Mouse (Mus musculus) hindbrain, embryonic 16.5 days (tissue): ENCODE measurements around the gene Camta1. TPM values are rescaled to one million over a fixed set of nuclear protein-coding genes. Genes with fewer than 3 reads are reported as not detected.
A peak's percentile ranks its signal among the peaks of the same experiment; 100 is the strongest.

Experiments used
- ATAC-seq: fragments of 200-750 bp; cut with Nextera tagmentation; 2 replicates; pipeline ENCODE4 v1.8.0; 2017; ENCODE audit warnings: moderate TSS enrichment, moderate library complexity
- H3K27ac ChIP-seq: fragments of 300-500 bp; sonication (generic); 2 replicates; pipeline ENCODE4 v1.5.1; 2014; ENCODE audit warnings: low read depth, mild to moderate bottlenecking, control low read depth, low read length, moderate library complexity
- H3K27me3 ChIP-seq: fragments of 300-500 bp; sonication (generic); replicated peaks from 2 replicates; pipeline ENCODE4 v1.6.1; 2014; ENCODE audit warnings: low read length; ENCODE audit not compliant: control insufficient read depth, insufficient read depth
- H3K36me3 ChIP-seq: fragments of 300-500 bp; sonication (generic); 2 replicates; pipeline ENCODE4 v1.6.1; 2014; ENCODE audit warnings: mild to moderate bottlenecking, low read length, moderate library complexity, mixed read lengths; ENCODE audit not compliant: control insufficient read depth, insufficient read depth
- H3K4me1 ChIP-seq: fragments of 300-500 bp; sonication (generic); 2 replicates; pipeline ENCODE4 v1.6.1; 2014; ENCODE audit warnings: low read depth, low read length; ENCODE audit not compliant: control insufficient read depth, insufficient read depth
- H3K4me2 ChIP-seq: fragments of 300-500 bp; sonication (generic); 2 replicates; pipeline ENCODE4 v1.6.1; 2014; ENCODE audit warnings: mild to moderate bottlenecking, low read length, control low read depth, moderate library complexity
- H3K4me3 ChIP-seq: fragments of 300-500 bp; sonication (generic); 2 replicates; pipeline ENCODE4 v1.5.1; 2014; ENCODE audit warnings: mild to moderate bottlenecking, low read length, control low read depth, moderate library complexity
- H3K9ac ChIP-seq: fragments of 300-500 bp; sonication (generic); 2 replicates; pipeline ENCODE4 v1.6.1; 2014; ENCODE audit warnings: low read depth, mild to moderate bottlenecking, control low read depth, low read length, moderate library complexity
- H3K9me3 ChIP-seq: fragments of 300-500 bp; sonication (generic); 2 replicates; pipeline ENCODE4 v1.6.1; 2014; ENCODE audit warnings: mild to moderate bottlenecking, low read length, moderate library complexity; ENCODE audit not compliant: control insufficient read depth
- WGBS: fragments of 180-500 bp; shearing (Covaris S2); extraction: QIAGEN DNeasy Blood & Tissue Kit; methylation state at CpG from one replicate; pipeline ENCODE4 v1.1.7; 2014; 5-methylcytosine and 5-hydroxymethylcytosine counted together
- polyA plus RNA-seq: library from polyadenylated mRNA; unstranded; fragments of >200 nt; fragmentation: Nextera tagmentation; extraction: Ambion mirVana; gene quantifications from 2 replicates; pipeline ENCODE4 v1.2.1, GENCODE M21; 2015

Gene Camta1
- polyA plus RNA-seq, 1 experiment from 2014 or later, result 153 TPM

GRCm38 (mm10) chr4:151661486-151661885 lies 200.2 kb downstream of the Camta1 start:
- Histone ChIP-seq H3K4me1 (peaks cover 4% of the 10 kb centered on the region; the same call in 1 of the 2 replicates), H3K27ac (no peak overlapping the region), H3K9me3 (no peaks in the 10 kb centered on the region), H3K4me2 (no peak overlapping the region), H3K9ac (no peak overlapping the region), H3K27me3 (no peaks in the 10 kb centered on the region), H3K4me3 (no peak overlapping the region), H3K36me3 (no peaks in the 10 kb centered on the region)
- no peak for ATAC-seq
- WGBS, result 40% methylated on average over 9 of the region's 9 CpGs

GRCm38 (mm10) chr4:151656427-151656826 lies 205.2 kb downstream of the Camta1 start:
- H3K4me1 ChIP-seq, result peaks cover 20% of the 10 kb centered on the region
- H3K4me2 ChIP-seq, result no peak overlapping the region
- H3K4me3 ChIP-seq, result no peak overlapping the region
- no peaks in the 10 kb centered on the region for H3K9me3 ChIP-seq
- no peak overlapping the region for H3K9ac ChIP-seq
- 31% methylated on average over 10 of the region's 10 CpGs for WGBS
- H3K27ac ChIP-seq, result no peak overlapping the region
- H3K27me3 ChIP-seq, result no peaks in the 10 kb centered on the region
- ATAC-seq, result no peak
- H3K36me3 ChIP-seq, result no peaks in the 10 kb centered on the region

- Histone ChIP-seq H3K27ac (no peak overlapping the region), H3K9ac (no peak overlapping the region), H3K9me3 (no peaks in the 10 kb centered on the region), H3K4me3 (no peak overlapping the region), H3K4me2 (no peak overlapping the region), H3K27me3 (no peaks in the 10 kb centered on the region), H3K4me1 (peaks cover 20% of the 10 kb centered on the region), H3K36me3 (no peaks in the 10 kb centered on the region)
- whole genome bisulfite sequencing, result 45% methylated on average over 16 of the region's 16 CpGs
- ATAC-seq, result 0 out of 2 replicates have a peak, but pooled peaks have one; percentile 32
These were observed 205.9 kb downstream of the Camta1 start for GRCm38 (mm10) chr4:151655637-151656385.

GRCm38 (mm10) chr4:151655227-151655626 lies 206.4 kb downstream of the Camta1 start:
- Histone ChIP-seq H3K27ac (0 out of 2 replicates have a peak overlapping the region, but pooled peaks have one; percentile 7), H3K4me1 (peaks cover 20% of the 10 kb centered on the region), H3K27me3 (no peaks in the 10 kb centered on the region), H3K9me3 (no peaks in the 10 kb centered on the region), H3K9ac (no peak overlapping the region), H3K4me2 (no peak overlapping the region), H3K36me3 (no peaks in the 10 kb centered on the region), H3K4me3 (no peak overlapping the region)
- ATAC-seq, result 0 out of 2 replicates have a peak, but pooled peaks have one; percentile 9
- WGBS, result 75% methylated on average over 4 of the region's 4 CpGs

- no peak overlapping the region for H3K4me2 ChIP-seq
- no peaks in the 10 kb centered on the region for H3K36me3 ChIP-seq
- H3K9ac ChIP-seq, result no peak overlapping the region
- 88% methylated on average over 2 of the region's 2 CpGs for WGBS
- peaks cover 5% of the 10 kb centered on the region; the same call in 1 of the 2 replicates for H3K4me1 ChIP-seq
- no peak overlapping the region for H3K27ac ChIP-seq
- no peak for ATAC-seq
- no peaks in the 10 kb centered on the region for H3K9me3 ChIP-seq
- H3K27me3 ChIP-seq, result no peaks in the 10 kb centered on the region
- no peak overlapping the region for H3K4me3 ChIP-seq
These were observed 219.3 kb downstream of the Camta1 start for GRCm38 (mm10) chr4:151642418-151642817.

GRCm38 (mm10) chr4:151640971-151641370 lies 220.7 kb downstream of the Camta1 start:
- Histone ChIP-seq H3K9me3 (no peaks in the 10 kb centered on the region), H3K4me2 (no peak overlapping the region), H3K27ac (no peak overlapping the region), H3K36me3 (no peaks in the 10 kb centered on the region), H3K27me3 (no peaks in the 10 kb centered on the region), H3K4me1 (peaks cover 7% of the 10 kb centered on the region; the same call in 1 of the 2 replicates), H3K4me3 (no peak overlapping the region), H3K9ac (no peak overlapping the region)
- ATAC-seq, result no peak
- WGBS, result 85% methylated on average over 8 of the region's 8 CpGs

GRCm38 (mm10) chr4:151638941-151639340 lies 222.7 kb downstream of the Camta1 start:
- no peak overlapping the region for H3K4me2 ChIP-seq
- 27% methylated on average over 9 of the region's 9 CpGs for WGBS
- H3K9ac ChIP-seq, result no peak overlapping the region
- H3K4me3 ChIP-seq, result no peak overlapping the region
- no peaks in the 10 kb centered on the region for H3K9me3 ChIP-seq
- 0 out of 2 replicates have a peak, but pooled peaks have one; percentile 15 for ATAC-seq
- H3K36me3 ChIP-seq, result no peaks in the 10 kb centered on the region
- H3K27ac ChIP-seq, result no peak overlapping the region
- H3K4me1 ChIP-seq, result peaks cover 14% of the 10 kb centered on the region
- H3K27me3 ChIP-seq, result no peaks in the 10 kb centered on the region

- ATAC-seq, result peak; percentile 39
- WGBS, result 59% methylated on average over 9 of the region's 9 CpGs
- Histone ChIP-seq H3K36me3 (no peaks in the 10 kb centered on the region), H3K4me3 (no peak overlapping the region), H3K4me1 (peaks cover 14% of the 10 kb centered on the region), H3K9ac (peak overlapping the region; percentile 22; the same call in 1 of the 2 replicates), H3K4me2 (no peak overlapping the region), H3K27ac (no peak overlapping the region), H3K9me3 (no peaks in the 10 kb centered on the region), H3K27me3 (no peaks in the 10 kb centered on the region)
These were observed 224.3 kb downstream of the Camta1 start for GRCm38 (mm10) chr4:151637348-151637747.

- Histone ChIP-seq H3K4me2 (no peak overlapping the region), H3K4me3 (no peak overlapping the region), H3K36me3 (no peaks in the 10 kb centered on the region), H3K27ac (no peak overlapping the region), H3K9me3 (no peaks in the 10 kb centered on the region), H3K27me3 (no peaks in the 10 kb centered on the region), H3K9ac (no peak overlapping the region), H3K4me1 (peaks cover 14% of the 10 kb centered on the region)
- ATAC-seq, result no peak
- 42% methylated on average over 6 of the region's 6 CpGs for WGBS
These were observed 226.9 kb downstream of the Camta1 start for GRCm38 (mm10) chr4:151634771-151635170.
